Mouse (Mus musculus): ENCODE data around the gene Spint5. TPM values are rescaled to one million over a fixed set of nuclear protein-coding genes. Genes with fewer than 3 reads are reported as not detected.
A peak's percentile ranks its signal among the peaks of the same experiment; 100 is the strongest.

Gene Spint5
- polyA plus RNA-seq, 1 experiment from 2014 or later = not detected

DNA sequence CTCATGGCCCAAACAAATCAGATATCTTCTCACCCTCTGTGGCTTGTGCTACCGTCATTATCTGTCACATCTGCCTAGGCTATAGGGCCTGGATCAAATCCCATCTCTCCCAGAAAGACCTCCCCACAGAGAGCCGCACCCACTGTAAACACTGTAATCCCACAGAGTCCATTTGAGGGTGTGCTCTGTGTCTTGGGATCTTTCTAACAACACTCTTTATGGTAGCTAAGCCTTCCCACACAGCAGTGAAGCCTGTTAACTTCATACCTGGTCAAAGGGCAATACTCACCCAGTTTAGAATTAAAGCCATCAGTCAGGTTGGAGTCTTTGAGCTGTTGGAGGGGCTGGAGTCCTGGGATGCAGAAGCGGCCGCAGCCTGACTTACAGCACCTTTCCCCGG lies 16.6 kb downstream of the Spint5 start:
- H3K27me3 ChIP-seq (replicated peaks; ENCODE audit: control insufficient read depth, insufficient read depth, low read length) = no peaks in the 10 kb centered on the region
- H3K4me1 ChIP-seq (ENCODE audit: control insufficient read depth, insufficient read depth, low read length) = peaks cover 21% of the 10 kb centered on the region
- no peak overlapping the region for H3K4me3 ChIP-seq (ENCODE audit: low read length)
- no peak overlapping the region for H3K9ac ChIP-seq (ENCODE audit: low read depth, low read length)
- H3K27ac ChIP-seq (ENCODE audit: low read length) = peak overlapping the region; percentile 13
- 38% methylated on average over 5 of the region's 5 CpGs for WGBS
- H3K4me2 ChIP-seq (ENCODE audit: low read depth, low read length) = no peak overlapping the region
- H3K9me3 ChIP-seq (ENCODE audit: control insufficient read depth, low read length) = no peaks in the 10 kb centered on the region
- ATAC-seq = peak; percentile 85
- H3K36me3 ChIP-seq (ENCODE audit: control insufficient read depth, insufficient read depth, low read length) = no peaks in the 10 kb centered on the region

DNA sequence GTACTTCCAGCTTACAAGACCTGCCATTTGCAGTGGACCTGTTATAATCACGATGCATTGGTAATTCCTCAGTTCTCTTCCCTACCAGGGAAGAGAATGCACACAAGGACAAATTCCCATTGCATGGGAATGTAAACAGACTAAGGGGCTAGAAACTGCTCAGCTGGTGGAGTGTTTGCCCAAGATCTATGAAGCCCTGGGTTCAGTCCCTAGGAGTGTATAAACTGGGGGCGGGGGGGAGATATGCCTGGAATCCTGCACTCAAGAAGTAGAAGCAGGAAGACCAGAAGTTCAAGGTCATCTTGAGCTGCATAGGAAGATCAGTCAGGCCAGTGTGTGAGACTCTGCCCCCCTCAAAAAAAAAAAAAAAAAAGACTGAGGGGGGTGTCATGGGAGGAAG lies 18.2 kb downstream of the Spint5 start:
- Histone ChIP-seq H3K36me3 (ENCODE audit: control insufficient read depth, insufficient read depth, low read length) (no peaks in the 10 kb centered on the region), H3K27me3 (replicated peaks; ENCODE audit: control insufficient read depth, insufficient read depth, low read length) (no peaks in the 10 kb centered on the region), H3K9me3 (ENCODE audit: control insufficient read depth, low read length) (no peaks in the 10 kb centered on the region), H3K4me3 (ENCODE audit: low read length) (no peak overlapping the region), H3K4me2 (ENCODE audit: low read depth, low read length) (no peak overlapping the region), H3K27ac (ENCODE audit: low read length) (no peak overlapping the region), H3K9ac (ENCODE audit: low read depth, low read length) (no peak overlapping the region), H3K4me1 (ENCODE audit: control insufficient read depth, insufficient read depth, low read length) (peaks cover 26% of the 10 kb centered on the region)
- ATAC-seq = no peak
- 56% methylated on average over 2 of the region's 2 CpGs for whole genome bisulfite sequencing

GRCm38 (mm10) chr2:164734839-164735238 lies 19.7 kb downstream of the Spint5 start:
- Histone ChIP-seq H3K27me3 (replicated peaks; ENCODE audit: control insufficient read depth, insufficient read depth, low read length) (no peaks in the 10 kb centered on the region), H3K9me3 (ENCODE audit: control insufficient read depth, low read length) (no peaks in the 10 kb centered on the region), H3K9ac (ENCODE audit: low read depth, low read length) (no peak overlapping the region), H3K36me3 (ENCODE audit: control insufficient read depth, insufficient read depth, low read length) (no peaks in the 10 kb centered on the region), H3K27ac (ENCODE audit: low read length) (peak overlapping the region; percentile 51), H3K4me2 (ENCODE audit: low read depth, low read length) (no peak overlapping the region), H3K4me1 (ENCODE audit: control insufficient read depth, insufficient read depth, low read length) (peaks cover 26% of the 10 kb centered on the region), H3K4me3 (ENCODE audit: low read length) (no peak overlapping the region)
- WGBS = 67% methylated on average over 5 of the region's 5 CpGs
- 0 out of 2 replicates have a peak, but pooled peaks have one; percentile 18 for ATAC-seq

GRCm38 (mm10) chr2:164735446-164735845 lies 20.3 kb downstream of the Spint5 start:
- WGBS = 79% methylated on average over 5 of the region's 5 CpGs
- no peak for ATAC-seq
- H3K4me3 ChIP-seq (ENCODE audit: low read length) = no peak overlapping the region
- no peaks in the 10 kb centered on the region for H3K27me3 ChIP-seq (replicated peaks; ENCODE audit: control insufficient read depth, insufficient read depth, low read length)
- H3K27ac ChIP-seq (ENCODE audit: low read length) = peak overlapping the region; percentile 23; the same call in 1 of the 2 replicates
- H3K4me2 ChIP-seq (ENCODE audit: low read depth, low read length) = no peak overlapping the region
- no peak overlapping the region for H3K9ac ChIP-seq (ENCODE audit: low read depth, low read length)
- no peaks in the 10 kb centered on the region for H3K36me3 ChIP-seq (ENCODE audit: control insufficient read depth, insufficient read depth, low read length)
- no peaks in the 10 kb centered on the region for H3K9me3 ChIP-seq (ENCODE audit: control insufficient read depth, low read length)
- H3K4me1 ChIP-seq (ENCODE audit: control insufficient read depth, insufficient read depth, low read length) = peaks cover 26% of the 10 kb centered on the region

DNA sequence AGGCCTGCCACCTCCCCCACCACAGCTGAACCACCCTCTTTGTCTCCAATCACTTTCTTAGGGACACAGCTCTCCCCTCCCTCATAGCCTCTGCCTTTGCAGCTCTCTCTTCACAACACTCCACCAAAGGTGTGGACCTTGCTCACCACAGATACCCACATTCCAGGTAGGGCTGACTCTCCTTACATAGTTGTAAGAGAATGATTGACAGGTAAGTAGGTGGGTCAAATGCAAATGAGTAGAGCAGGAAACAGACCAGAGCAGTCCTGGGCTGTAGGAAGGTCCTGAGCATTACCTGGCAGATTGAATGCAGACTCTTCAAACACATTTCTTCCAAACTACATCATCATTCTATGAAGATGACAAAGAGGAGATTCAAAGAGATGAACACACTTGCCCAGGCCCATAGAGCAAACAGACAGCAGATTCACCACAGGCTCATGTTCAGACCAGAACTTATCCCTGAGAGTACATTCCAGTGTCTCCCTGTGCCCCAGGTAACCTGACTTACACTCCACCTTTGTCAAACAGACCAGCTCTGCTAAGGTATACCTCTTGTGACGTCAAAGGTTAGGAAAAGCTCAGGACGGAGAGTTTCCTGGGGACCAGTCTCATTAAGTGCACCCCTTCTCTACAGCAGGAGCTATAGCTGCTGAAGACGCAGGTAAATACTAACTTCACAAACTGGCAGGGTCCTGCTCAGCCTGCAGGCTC lies 22.4 kb downstream of the Spint5 start:
- H3K9me3 ChIP-seq (ENCODE audit: control insufficient read depth, low read length) = no peaks in the 10 kb centered on the region
- no peak overlapping the region for H3K4me2 ChIP-seq (ENCODE audit: low read depth, low read length)
- no peak overlapping the region for H3K4me3 ChIP-seq (ENCODE audit: low read length)
- no peaks in the 10 kb centered on the region for H3K36me3 ChIP-seq (ENCODE audit: control insufficient read depth, insufficient read depth, low read length)
- peak overlapping the region; percentile 79 for H3K27ac ChIP-seq (ENCODE audit: low read length)
- H3K27me3 ChIP-seq (replicated peaks; ENCODE audit: control insufficient read depth, insufficient read depth, low read length) = no peaks in the 10 kb centered on the region
- H3K4me1 ChIP-seq (ENCODE audit: control insufficient read depth, insufficient read depth, low read length) = peaks cover 23% of the 10 kb centered on the region
- WGBS = 45% methylated on average over 3 of the region's 3 CpGs
- H3K9ac ChIP-seq (ENCODE audit: low read depth, low read length) = peak overlapping the region; percentile 27; the same call in 1 of the 2 replicates
- ATAC-seq = peak; percentile 97

- whole genome bisulfite sequencing = 56% methylated on average over 7 of the region's 7 CpGs
- Histone ChIP-seq H3K4me3 (ENCODE audit: low read length) (no peak overlapping the region), H3K9me3 (ENCODE audit: control insufficient read depth, low read length) (no peaks in the 10 kb centered on the region), H3K27ac (ENCODE audit: low read length) (no peak overlapping the region), H3K36me3 (ENCODE audit: control insufficient read depth, insufficient read depth, low read length) (no peaks in the 10 kb centered on the region), H3K4me1 (ENCODE audit: control insufficient read depth, insufficient read depth, low read length) (peaks cover 11% of the 10 kb centered on the region; the same call in 1 of the 2 replicates), H3K4me2 (ENCODE audit: low read depth, low read length) (no peak overlapping the region), H3K9ac (ENCODE audit: low read depth, low read length) (no peak overlapping the region), H3K27me3 (replicated peaks; ENCODE audit: control insufficient read depth, insufficient read depth, low read length) (no peaks in the 10 kb centered on the region)
- no peak for ATAC-seq
Measured at GRCm38 (mm10) chr2:164739876-164740275, 24.8 kb downstream of the Spint5 start.

- no peaks in the 10 kb centered on the region for H3K27me3 ChIP-seq (replicated peaks; ENCODE audit: control insufficient read depth, insufficient read depth, low read length)
- H3K36me3 ChIP-seq (ENCODE audit: control insufficient read depth, insufficient read depth, low read length) = 0 out of 2 replicates have a peak, but pooled peaks cover 2% of the 10 kb centered on the region
- WGBS = 71% methylated on average over 13 of the region's 13 CpGs
- peak overlapping the region; percentile 86 for H3K4me3 ChIP-seq (ENCODE audit: low read length)
- H3K9me3 ChIP-seq (ENCODE audit: control insufficient read depth, low read length) = no peaks in the 10 kb centered on the region
- no peak for ATAC-seq
- peak overlapping the region; percentile 91; the same call in 1 of the 2 replicates for H3K9ac ChIP-seq (ENCODE audit: low read depth, low read length)
- peak overlapping the region; percentile 88 for H3K4me2 ChIP-seq (ENCODE audit: low read depth, low read length)
- no peak overlapping the region for H3K27ac ChIP-seq (ENCODE audit: low read length)
- H3K4me1 ChIP-seq (ENCODE audit: control insufficient read depth, insufficient read depth, low read length) = peaks cover 16% of the 10 kb centered on the region
Measured at GRCm38 (mm10) chr2:164744987-164745386, 29.9 kb downstream of the Spint5 start.

DNA sequence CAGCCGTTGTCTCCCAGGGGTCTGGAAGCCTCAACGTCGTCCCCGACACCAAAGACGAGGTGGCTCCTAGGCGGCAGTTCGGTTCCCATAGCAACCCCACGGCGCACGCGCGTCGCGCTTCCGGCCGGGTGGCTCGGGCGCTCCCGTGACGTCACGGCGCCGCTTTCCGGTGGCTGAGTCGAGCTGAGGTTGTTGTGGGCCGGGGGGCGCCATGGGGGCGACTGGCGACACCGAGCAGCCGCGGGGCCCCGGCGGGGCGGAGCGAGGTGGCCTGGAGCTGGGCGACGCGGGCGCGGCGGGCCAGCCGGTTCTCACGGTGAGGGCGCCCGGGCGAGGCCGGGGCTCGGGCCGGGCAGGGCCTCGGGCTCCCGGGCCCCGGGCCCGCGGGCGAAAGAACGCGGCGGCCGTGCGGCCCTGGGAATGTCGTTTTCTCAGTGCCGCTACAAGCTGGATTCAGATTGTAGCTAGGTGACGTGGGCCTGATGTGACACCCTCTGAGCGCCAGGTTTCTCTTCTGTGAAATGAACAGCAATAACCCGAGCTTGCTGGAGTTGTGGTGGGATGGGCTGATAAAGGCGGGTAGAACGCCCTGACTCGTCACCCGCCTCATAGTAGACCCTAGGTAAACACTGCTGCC lies 30.9 kb downstream of the Spint5 start, which contains the start of the genes Wfdc3 and Dnttip1:
TSS of gene Wfdc3 (minus strand) at position 89 of the 637 bp plus-strand sequence.
TSS of gene Dnttip1 (plus strand) at position 141 of the 637 bp plus-strand sequence.
- peak within 1 kb of the TSS; percentile 73 for H3K27ac ChIP-seq (ENCODE audit: low read length)
- peak within 1 kb of the TSS; percentile 88 for H3K4me2 ChIP-seq (ENCODE audit: low read depth, low read length)
- peaks cover 16% of the 10 kb centered on the region for H3K4me1 ChIP-seq (ENCODE audit: control insufficient read depth, insufficient read depth, low read length)
- no peaks in the 10 kb centered on the region for H3K9me3 ChIP-seq (ENCODE audit: control insufficient read depth, low read length)
- ATAC-seq = peak; percentile 91
- H3K9ac ChIP-seq (ENCODE audit: low read depth, low read length) = peak within 1 kb of the TSS; percentile 91
- no peaks in the 10 kb centered on the region for H3K27me3 ChIP-seq (replicated peaks; ENCODE audit: control insufficient read depth, insufficient read depth, low read length)
- H3K4me3 ChIP-seq (ENCODE audit: low read length) = peak within 1 kb of the TSS; percentile 86
- WGBS = under 1% methylated on average over 68 of the region's 70 CpGs
- H3K36me3 ChIP-seq (ENCODE audit: control insufficient read depth, insufficient read depth, low read length) = 0 out of 2 replicates have a peak, but pooled peaks cover 2% of the 10 kb centered on the region

- H3K4me2 ChIP-seq (ENCODE audit: low read depth, low read length) = peak overlapping the region; percentile 79
- peak; percentile 5; the same call in 1 of the 2 replicates for ATAC-seq
- no peak overlapping the region for H3K27ac ChIP-seq (ENCODE audit: low read length)
- H3K4me1 ChIP-seq (ENCODE audit: control insufficient read depth, insufficient read depth, low read length) = peaks cover 16% of the 10 kb centered on the region
- H3K9ac ChIP-seq (ENCODE audit: low read depth, low read length) = peak overlapping the region; percentile 91
- H3K4me3 ChIP-seq (ENCODE audit: low read length) = peak overlapping the region; percentile 86
- WGBS = 45% methylated on average over 8 of the region's 8 CpGs
- H3K27me3 ChIP-seq (replicated peaks; ENCODE audit: control insufficient read depth, insufficient read depth, low read length) = no peaks in the 10 kb centered on the region
- no peaks in the 10 kb centered on the region for H3K9me3 ChIP-seq (ENCODE audit: control insufficient read depth, low read length)
- 0 out of 2 replicates have a peak, but pooled peaks cover 2% of the 10 kb centered on the region for H3K36me3 ChIP-seq (ENCODE audit: control insufficient read depth, insufficient read depth, low read length)
Measured at GRCm38 (mm10) chr2:164746693-164747092, 31.6 kb downstream of the Spint5 start.
